Mouse (Mus musculus) yolk sac, embryonic 10.5 days (tissue): ENCODE data around the gene Esp4.
"Not testable (repeated sequence)": the region's sequence is repeated elsewhere in the genome, so short reads cannot be mapped to it uniquely, and the experiment has no call there.

Experiments used
- DNase-seq: peaks from one replicate; pipeline ENCODE4 v3.0.0-alpha.2; 2017; ENCODE audit warnings: low spot score

Esp4 gene

DNA sequence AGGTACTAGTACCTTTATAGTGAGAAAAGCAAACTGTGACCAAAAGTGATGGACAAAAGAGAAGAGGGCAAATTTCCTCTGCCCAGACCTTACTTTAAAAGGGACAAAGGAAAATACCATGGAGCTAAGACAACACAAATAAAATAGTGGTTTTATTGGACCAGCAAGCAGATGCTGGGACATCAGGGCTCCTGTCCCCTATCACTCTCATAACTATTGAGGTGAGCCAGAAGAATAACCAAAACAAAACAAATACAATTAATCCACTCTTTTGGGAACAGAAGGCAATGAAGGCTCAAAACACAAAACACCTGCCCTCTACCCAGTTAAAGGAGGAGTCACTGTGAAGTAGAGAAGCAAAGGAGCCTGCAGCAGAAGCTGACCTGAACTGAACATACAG, at the start of gene Esp4:
Gene Esp4 (plus strand): TSS at position 301 of the 400 bp plus-strand sequence.
- DNase-seq = no peak

DNA sequence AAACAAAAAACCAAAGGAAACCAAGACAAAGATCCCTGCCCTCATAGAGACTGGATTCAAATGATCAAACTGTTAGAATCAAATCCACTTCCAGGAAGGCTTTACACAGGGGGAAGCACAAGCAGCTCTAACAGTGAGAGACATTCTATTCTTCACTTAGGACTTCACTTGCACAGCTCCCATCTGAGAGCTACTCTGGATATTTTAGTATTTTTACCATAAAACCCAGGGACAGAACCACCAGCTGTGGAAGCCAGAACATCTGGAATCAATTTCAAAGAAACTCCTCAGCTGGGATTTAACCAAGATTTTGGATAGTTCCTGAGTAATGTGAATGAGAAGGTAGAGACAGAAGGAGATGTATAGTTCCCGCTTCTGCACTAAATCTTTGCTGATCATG, 44.9 kb upstream of the Esp4 start:
- DNase-seq = no peak

- no peak for DNase-seq
Measured at GRCm38 (mm10) chr17:40561207-40561606, 37.2 kb upstream of the Esp4 start, which contains the start of gene Esp6. TSS of gene Esp6 (plus strand) at chr17:40561507.

DNA sequence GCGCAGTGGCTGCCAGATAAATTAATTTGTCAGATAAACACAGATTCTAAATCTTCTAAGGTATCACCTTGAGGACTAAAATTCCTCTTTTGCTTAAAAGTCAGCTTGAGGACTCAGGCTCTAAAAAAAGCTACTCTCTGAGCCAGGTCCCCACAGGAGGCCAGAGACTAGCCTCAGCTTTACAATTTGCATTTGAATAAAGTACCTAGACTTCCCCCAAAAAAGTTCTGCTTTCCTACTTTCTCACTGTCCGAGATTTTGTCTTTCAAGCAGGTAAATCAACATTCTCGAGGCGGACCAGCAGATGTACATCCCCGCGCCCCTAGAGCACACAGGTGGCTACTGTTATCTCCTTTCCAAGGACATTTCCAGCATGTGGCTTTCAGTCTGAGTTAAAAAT, 14.5 kb upstream of the Esp4 start:
- not testable (repeated sequence) for DNase-seq

GRCm38 (mm10) chr17:40591297-40591696, 7.1 kb upstream of the Esp4 start:
- DNase-seq = no peak

GRCm38 (mm10) chr17:40631775-40632174, 33.4 kb downstream of the Esp4 start, which contains the start of gene Esp3:
TSS of gene Esp3 (plus strand) at chr17:40632075.
- DNase-seq = not testable (repeated sequence)
